Mouse (Mus musculus) heart, postnatal 0 days (tissue): ENCODE measurements around the gene Plcb3. TPM values are rescaled to one million over a fixed set of nuclear protein-coding genes. Genes with fewer than 3 reads are reported as not detected.
A peak's percentile ranks its signal among the peaks of the same experiment; 100 is the strongest.

Experiments used
- ATAC-seq: fragments of 200-750 bp; cut with Nextera tagmentation; 2 replicates; pipeline ENCODE4 v1.8.0; 2017; ENCODE audit warnings: low read depth, moderate number of reproducible peaks, moderate library complexity; ENCODE audit not compliant: insufficient read depth
- DNase-seq: peaks from one replicate; pipeline ENCODE4 v3.0.0-alpha.2; 2016; ENCODE audit warnings: low spot score
- H3K27ac ChIP-seq: fragments of 300-500 bp; sonication (generic); 2 replicates; pipeline ENCODE4 v1.5.1; 2014; ENCODE audit warnings: low read depth, mild to moderate bottlenecking
- H3K27me3 ChIP-seq: fragments of 300-500 bp; sonication (generic); 2 replicates; pipeline ENCODE4 v1.6.1; 2014; ENCODE audit warnings: low read length, mixed read lengths; ENCODE audit not compliant: control insufficient read depth, insufficient read depth
- H3K36me3 ChIP-seq: fragments of 300-500 bp; sonication (generic); replicated peaks from 2 replicates; pipeline ENCODE4 v1.6.1; 2014; ENCODE audit warnings: low read length, mixed read lengths; ENCODE audit not compliant: control insufficient read depth, insufficient read depth
- H3K4me1 ChIP-seq: fragments of 300-500 bp; sonication (generic); 2 replicates; pipeline ENCODE4 v1.6.1; 2014; ENCODE audit warnings: antibody characterized with exemption; ENCODE audit not compliant: control insufficient read depth, insufficient read depth
- H3K4me2 ChIP-seq: fragments of 300-500 bp; sonication (generic); 2 replicates; pipeline ENCODE4 v1.6.1; 2014; ENCODE audit warnings: low read depth, mild to moderate bottlenecking, low read length, moderate library complexity
- H3K4me3 ChIP-seq: fragments of 300-500 bp; sonication (generic); 2 replicates; pipeline ENCODE4 v1.5.1; 2014; ENCODE audit warnings: low read depth, low read length
- H3K9ac ChIP-seq: fragments of 300-500 bp; sonication (generic); replicated peaks from 2 replicates; pipeline ENCODE4 v1.6.1; 2014; ENCODE audit warnings: low read depth, low read length, mixed read lengths
- H3K9me3 ChIP-seq: fragments of 300-500 bp; sonication (generic); replicated peaks from 2 replicates; pipeline ENCODE4 v1.6.1; 2016; ENCODE audit warnings: low read length; ENCODE audit not compliant: control insufficient read depth
- CTCF ChIP-seq: IDR thresholded peaks from 2 replicates; pipeline ENCODE4 v1.5.1; 2016; ENCODE audit warnings: antibody characterized with exemption, control low read depth, low read depth
- EP300 ChIP-seq: IDR thresholded peaks from 2 replicates; pipeline ENCODE4 v1.6.1; 2016; ENCODE audit warnings: antibody characterized with exemption, low read depth
- WGBS: fragments of 180-500 bp; shearing (Covaris S2); extraction: QIAGEN DNeasy Blood & Tissue Kit; methylation state at CpG from one replicate; pipeline ENCODE4 v1.1.7; 2014; 5-methylcytosine and 5-hydroxymethylcytosine counted together
- polyA plus RNA-seq: library from polyadenylated mRNA; unstranded; fragments of >200 nt; fragmentation: Nextera tagmentation; extraction: Ambion mirVana; gene quantifications from 2 replicates; pipeline ENCODE4 v1.2.1, GENCODE M21; 2015
- total RNA-seq: library from RNA; depleted of rRNA; stranded (reverse); fragments of >200 nt; gene quantifications from 2 replicates; pipeline ENCODE4 v1.2.3, GENCODE M21; 2014; ENCODE audit warnings: low replicate concordance

Plcb3 gene
- total and polyA plus RNA-seq, 2 experiments from 2014 or later, result 8.3 to 24.9 TPM

DNA sequence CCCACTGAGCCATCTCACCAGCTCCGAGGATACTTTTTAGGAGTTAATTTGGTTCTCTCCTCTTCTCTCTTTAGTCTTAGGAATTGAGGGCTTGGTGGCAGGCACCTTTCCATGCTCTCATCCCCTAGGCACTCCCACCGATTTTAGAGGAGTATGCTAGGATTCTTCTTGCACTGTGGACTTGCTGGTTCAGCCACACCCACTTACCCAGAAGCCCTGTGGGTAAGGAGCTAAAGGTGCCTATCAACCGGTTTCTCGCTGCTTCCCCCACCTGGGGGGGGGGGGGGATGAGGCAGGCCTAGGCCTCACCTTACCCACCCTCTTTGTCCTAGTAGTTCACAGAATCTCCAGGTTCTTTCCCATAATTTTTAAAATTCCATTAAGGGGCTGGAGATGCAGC lies 28.5 kb downstream of the Plcb3 start:
- peaks cover 12% of the 10 kb centered on the region for H3K4me1 ChIP-seq
- H3K36me3 ChIP-seq, result 0 out of 2 replicates have a peak, but pooled peaks cover 4% of the 10 kb centered on the region
- H3K27ac ChIP-seq, result no peak overlapping the region
- H3K4me3 ChIP-seq, result no peak overlapping the region
- no peak for DNase-seq
- no peaks in the 10 kb centered on the region for H3K27me3 ChIP-seq
- no peak for TF ChIP-seq CTCF
- no peak for TF ChIP-seq EP300
- WGBS, result 53% methylated on average over 4 of the region's 4 CpGs
- no peak overlapping the region for H3K4me2 ChIP-seq
- H3K9me3 ChIP-seq, result no peaks in the 10 kb centered on the region
- H3K9ac ChIP-seq, result no peak overlapping the region
- ATAC-seq, result no peak

DNA sequence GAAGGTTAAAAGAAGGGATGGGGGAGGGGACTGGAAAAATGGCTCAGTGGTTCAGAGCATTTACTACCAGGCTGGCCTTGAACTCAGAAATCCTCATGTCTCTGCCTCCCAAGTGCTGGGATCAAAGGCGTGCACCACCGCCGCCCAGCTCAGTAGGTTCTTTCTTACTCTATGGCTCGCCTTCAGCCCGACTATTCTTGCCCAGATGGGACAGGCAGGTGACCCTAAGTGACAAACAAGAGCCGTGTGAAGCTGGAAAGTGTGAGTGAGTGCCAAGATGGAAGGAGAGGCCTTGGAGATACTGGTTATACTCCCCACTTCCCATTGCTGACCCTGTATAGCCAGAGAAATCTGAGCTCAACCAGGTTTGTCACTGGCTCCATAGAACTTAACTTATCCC lies 32.6 kb downstream of the Plcb3 start:
- WGBS, result 90% methylated on average over 6 of the region's 6 CpGs
- TF ChIP-seq EP300 (no peak), CTCF (no peak)

DNA sequence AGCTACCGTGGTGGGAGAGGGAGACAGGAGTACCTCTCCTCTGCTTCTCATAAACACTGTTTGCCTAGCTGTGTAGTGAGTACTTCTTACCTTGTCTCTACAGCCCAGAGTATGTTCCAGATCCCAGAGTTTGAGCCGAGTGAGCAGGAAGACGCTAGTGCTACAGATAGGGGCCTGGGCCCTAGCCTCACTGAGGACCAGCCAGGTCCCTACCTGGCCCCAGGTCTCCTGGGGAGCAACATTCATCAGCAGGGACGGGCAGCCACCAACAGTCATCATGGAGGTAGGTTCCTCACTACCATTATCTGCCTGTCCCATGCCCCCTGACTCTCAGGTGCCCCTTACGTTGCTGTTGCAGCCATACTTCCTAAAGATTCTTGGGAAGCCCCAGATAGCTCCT lies 33.5 kb downstream of the Plcb3 start:
- 26% methylated on average over 5 of the region's 5 CpGs for WGBS
- Histone ChIP-seq H3K4me2 (peak overlapping the region; percentile 87), H3K36me3 (0 out of 2 replicates have a peak, but pooled peaks cover 4% of the 10 kb centered on the region), H3K4me3 (peak overlapping the region; percentile 72), H3K27me3 (no peaks in the 10 kb centered on the region), H3K9ac (peak overlapping the region; percentile 61), H3K9me3 (no peaks in the 10 kb centered on the region), H3K4me1 (peaks cover 19% of the 10 kb centered on the region), H3K27ac (peak overlapping the region; percentile 84)
- no peak for ATAC-seq
- no peak for TF ChIP-seq CTCF
- no peak for TF ChIP-seq EP300
- no peak for DNase-seq

More for the DNA sequence above, 32.6 kb downstream of the Plcb3 start:
- ATAC-seq, result no peak
- Histone ChIP-seq H3K9ac (no peak overlapping the region), H3K36me3 (0 out of 2 replicates have a peak, but pooled peaks cover 4% of the 10 kb centered on the region), H3K4me3 (no peak overlapping the region), H3K27me3 (no peaks in the 10 kb centered on the region), H3K9me3 (no peaks in the 10 kb centered on the region), H3K27ac (no peak overlapping the region), H3K4me1 (peaks cover 19% of the 10 kb centered on the region), H3K4me2 (no peak overlapping the region)
- no peak for DNase-seq

DNA sequence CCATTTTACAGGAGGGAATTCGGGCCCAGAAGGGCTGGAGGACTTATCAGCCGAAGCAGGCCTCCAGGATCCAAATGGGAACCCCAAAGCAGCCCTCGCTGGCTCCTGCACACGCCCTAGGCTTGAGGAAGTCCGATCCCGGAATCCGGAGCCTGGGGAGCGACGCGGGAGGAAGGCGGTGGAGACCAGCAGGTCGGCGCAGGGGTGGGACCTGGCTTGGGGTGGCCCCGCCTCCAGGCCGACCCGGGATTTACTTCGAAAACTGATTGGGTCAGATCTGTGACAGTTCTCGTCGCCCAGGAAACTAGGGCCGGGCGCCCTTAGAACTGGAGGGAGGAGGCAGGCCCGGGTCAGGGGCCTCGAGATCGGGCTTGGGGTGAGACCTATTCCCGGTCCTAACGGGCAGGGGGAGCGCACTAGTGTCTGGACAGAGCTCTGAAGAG lies 34.0 kb downstream of the Plcb3 start, which contains the start of gene Gpr137:
Gene Gpr137 (minus strand): TSS at position 232 of the 443 bp plus-strand sequence.
- peaks cover 19% of the 10 kb centered on the region for H3K4me1 ChIP-seq
- under 1% methylated on average over 27 of the region's 27 CpGs for WGBS
- no peaks in the 10 kb centered on the region for H3K9me3 ChIP-seq
- H3K36me3 ChIP-seq, result 0 out of 2 replicates have a peak, but pooled peaks cover 4% of the 10 kb centered on the region
- peak within 1 kb of the TSS; percentile 72 for H3K4me3 ChIP-seq
- TF ChIP-seq CTCF, result no peak
- no peak for TF ChIP-seq EP300
- DNase-seq, result peak; percentile 92
- peak within 1 kb of the TSS; percentile 84 for H3K27ac ChIP-seq
- H3K27me3 ChIP-seq, result no peaks in the 10 kb centered on the region
- peak within 1 kb of the TSS; percentile 87 for H3K4me2 ChIP-seq
- H3K9ac ChIP-seq, result peak within 1 kb of the TSS; percentile 61
- peak; percentile 90 for ATAC-seq

DNA sequence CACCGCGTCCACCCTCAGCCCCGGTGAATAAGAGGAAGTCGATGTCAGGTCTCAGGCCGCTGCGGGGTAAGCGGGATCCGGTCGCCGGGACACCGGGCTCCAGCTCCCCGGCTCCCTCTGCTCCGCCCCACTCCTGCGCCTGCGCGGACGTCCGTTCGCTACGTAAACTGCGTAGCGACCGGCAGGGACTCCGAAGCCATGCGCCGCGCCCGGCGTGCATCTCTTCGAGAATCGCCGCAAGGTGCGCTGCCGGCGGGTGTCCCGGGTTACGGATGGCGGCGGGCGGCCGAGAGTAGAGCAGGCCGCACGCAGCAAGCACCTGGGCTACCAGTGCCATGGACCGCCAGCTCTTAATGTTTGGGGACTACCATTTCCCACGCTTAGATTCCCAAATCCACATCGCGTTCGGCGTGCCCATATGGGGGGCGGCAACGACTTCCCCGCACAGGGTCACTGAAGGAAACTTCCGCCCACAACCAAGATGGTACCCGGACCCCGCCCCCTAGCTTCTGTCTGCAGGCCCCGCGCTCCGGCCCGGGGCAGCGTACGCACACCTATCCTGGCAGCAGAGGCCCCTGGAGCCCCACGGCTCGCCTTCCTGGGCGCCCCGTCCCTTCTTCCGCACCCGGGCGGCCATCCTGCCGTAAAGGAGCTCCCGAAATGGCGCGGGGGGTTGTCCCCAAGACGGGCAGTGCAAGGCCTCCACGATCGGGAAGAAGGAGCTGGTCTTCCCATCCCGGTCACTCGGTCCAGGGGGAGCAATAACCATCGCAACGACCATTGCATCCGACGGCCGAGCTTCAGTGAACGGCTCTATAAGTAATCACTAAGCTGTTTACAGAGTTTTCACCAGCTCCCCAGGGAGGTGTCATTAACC lies 34.7 kb downstream of the Plcb3 start, which contains the start of gene Bad:
Gene Bad (plus strand): TSS at position 490 of the 877 bp plus-strand sequence.
- 0 out of 2 replicates have a peak, but pooled peaks cover 4% of the 10 kb centered on the region for H3K36me3 ChIP-seq
- under 1% methylated on average over 83 of the region's 83 CpGs for WGBS
- no peaks in the 10 kb centered on the region for H3K27me3 ChIP-seq
- no peaks in the 10 kb centered on the region for H3K9me3 ChIP-seq
- peak within 1 kb of the TSS; percentile 87 for H3K4me2 ChIP-seq
- ATAC-seq (peak; percentile 80), DNase-seq (peak; percentile 86)
- H3K27ac ChIP-seq, result peak within 1 kb of the TSS; percentile 84
- peak within 1 kb of the TSS; percentile 72 for H3K4me3 ChIP-seq
- H3K4me1 ChIP-seq, result peaks cover 19% of the 10 kb centered on the region
- TF ChIP-seq EP300 (peak; percentile 78), CTCF (peak; percentile 11; the same call in 1 of the 2 replicates)
- H3K9ac ChIP-seq, result peak within 1 kb of the TSS; percentile 61
